Mouse (Mus musculus) activated CD4-positive, CD25-positive, alpha-beta regulatory T cell (primary cell): ENCODE results near the gene Slco1c1. TPM values are rescaled to one million over a fixed set of nuclear protein-coding genes. Genes with fewer than 3 reads are reported as not detected.

ENCODE experiments used
- polyA plus RNA-seq, 2 experiments: library from polyadenylated mRNA; unstranded; fragments of 100-300 nt; shearing (Covaris generic); gene quantifications; one replicate each; pipeline ENCODE4 v1.2.1; 2017

The Slco1c1 gene
- under 1 TPM in 1 of 2 experiments, not detected in 1; 0.06 TPM for polyA plus RNA-seq

GRCm38 (mm10) chr6:141523747-141524640 lies at the start of gene Slco1c1:
Slco1c1 (plus strand) TSS chr6:141524368.

Other genes starting within 250 kb of the Slco1c1 start
- not detected for gene Slco1b2, start 105.2 kb downstream of the Slco1c1 start, polyA plus RNA-seq
- gene Gm5724, start 249.4 kb downstream of the Slco1c1 start, polyA plus RNA-seq = under 1 TPM in 1 of 2 experiments, not detected in 1; 0.06 TPM